Mouse (Mus musculus): Measurements from ENCODE around the gene Pmepa1. TPM values are rescaled to one million over a fixed set of nuclear protein-coding genes. Genes with fewer than 3 reads are reported as not detected.

The Pmepa1 gene
- total RNA-seq, 2 experiments from 2014 or later: 53.4 to 58.5 TPM

GRCm38 (mm10) chr2:173181486-173181885, 94.8 kb downstream of the Pmepa1 start:
- DNase-seq (ENCODE audit: extremely low spot score in 1 of 2, low spot score in 2 of 2): no peak
- intact Hi-C loops (cut with DNase I): loop anchor here (2.0 to 10.0 kb wide), 2 partner anchors 21 to 1103 kb away; partner anchors contain the start of gene Gnas
- no peak for TF ChIP-seq CTCF (IDR thresholded peaks at IDR 0.05)
- no peak overlapping the region for H3K27ac ChIP-seq
- no peak overlapping the region for H3K4me3 ChIP-seq

- H3K27ac ChIP-seq: no peak overlapping the region
- DNase-seq (ENCODE audit: extremely low spot score in 1 of 2, low spot score in 2 of 2): no peak
- H3K4me3 ChIP-seq: no peak overlapping the region
- intact Hi-C loops (cut with DNase I): loop anchor here (2.0 to 10.0 kb wide), 2 partner anchors 20 to 1104 kb away; partner anchors contain the start of gene Gnas
- TF ChIP-seq CTCF (IDR thresholded peaks at IDR 0.05): no peak
Observed at GRCm38 (mm10) chr2:173180721-173181388, 95.5 kb downstream of the Pmepa1 start.

- H3K27ac ChIP-seq: no peak overlapping the region
- no peak; the same call in 1 of the 2 replicates for TF ChIP-seq CTCF (IDR thresholded peaks at IDR 0.05)
- intact Hi-C loops (cut with DNase I): loop anchor here (2.0 to 10.0 kb wide), 2 partner anchors 19 to 1105 kb away; partner anchors contain the start of gene Gnas
- DNase-seq (ENCODE audit: extremely low spot score in 1 of 2, low spot score in 2 of 2): no peak
- H3K4me3 ChIP-seq: no peak overlapping the region
Observed at GRCm38 (mm10) chr2:173180026-173180425, 96.3 kb downstream of the Pmepa1 start.

GRCm38 (mm10) chr2:173179046-173179445, 97.3 kb downstream of the Pmepa1 start:
- intact Hi-C loops (cut with DNase I): no loop called here
- H3K4me3 ChIP-seq: no peak overlapping the region
- no peak for TF ChIP-seq CTCF (IDR thresholded peaks at IDR 0.05)
- DNase-seq (ENCODE audit: extremely low spot score in 1 of 2, low spot score in 2 of 2): no peak
- no peak overlapping the region for H3K27ac ChIP-seq

- intact Hi-C loops (cut with DNase I): no loop called here
- DNase-seq (ENCODE audit: extremely low spot score in 1 of 2, low spot score in 2 of 2): no peak
- no peak; the same call in 1 of the 2 replicates for TF ChIP-seq CTCF (IDR thresholded peaks at IDR 0.05)
- Histone ChIP-seq H3K4me3 (no peak overlapping the region), H3K27ac (no peak overlapping the region)
Observed at GRCm38 (mm10) chr2:173177951-173178350, 98.4 kb downstream of the Pmepa1 start.

GRCm38 (mm10) chr2:173177481-173177880, 98.9 kb downstream of the Pmepa1 start:
- no peak for TF ChIP-seq CTCF (IDR thresholded peaks at IDR 0.05)
- intact Hi-C loops (cut with DNase I): no loop called here
- no peak overlapping the region for H3K27ac ChIP-seq
- H3K4me3 ChIP-seq: no peak overlapping the region
- peak in 1 of 2 experiments; percentile 4 for DNase-seq (ENCODE audit: extremely low spot score in 1 of 2, low spot score in 2 of 2)

- Histone ChIP-seq H3K27ac (no peak overlapping the region), H3K4me3 (no peak overlapping the region)
- intact Hi-C loops (cut with DNase I): no loop called here
- peak; percentile 7 to 8 for DNase-seq (ENCODE audit: extremely low spot score in 1 of 2, low spot score in 2 of 2)
- peak; percentile 32 for TF ChIP-seq CTCF (IDR thresholded peaks at IDR 0.05)
Observed at GRCm38 (mm10) chr2:173175703-173176102, 100.6 kb downstream of the Pmepa1 start.

GRCm38 (mm10) chr2:173174569-173174968, 101.8 kb downstream of the Pmepa1 start:
- intact Hi-C loops (cut with DNase I): loop anchor here (5.0 kb wide), 1 partner anchor 152 kb away; the partner anchor contains the start of gene Rbm38
- no peak overlapping the region for H3K4me3 ChIP-seq
- no peak for TF ChIP-seq CTCF (IDR thresholded peaks at IDR 0.05)
- DNase-seq (ENCODE audit: extremely low spot score in 1 of 2, low spot score in 2 of 2): no peak
- peak overlapping the region; percentile 94 for H3K27ac ChIP-seq

Other genes with a start within 250 kb of the Pmepa1 start
- under 1 TPM in 1 of 2 experiments, not detected in 1; 0.14 TPM for gene Ctcfl, start 157.0 kb downstream of the Pmepa1 start, total RNA-seq (2021)
- under 1 TPM in 1 of 2 experiments, not detected in 1; 0.11 TPM for gene Pck1, start 123.5 kb downstream of the Pmepa1 start, total RNA-seq (2021)
- under 1 TPM in 1 of 2 experiments, not detected in 1; 0.36 TPM for gene Zbp1, start 57.6 kb downstream of the Pmepa1 start, total RNA-seq (2021)
- gene 1700021F07Rik, start 246.1 kb upstream of the Pmepa1 start, total RNA-seq (2021): not detected